Mouse (Mus musculus) mesoderm, embryonic 11.5 days (tissue): ENCODE results near the gene Cort.

Source experiments
- DNase-seq: peaks from one replicate; pipeline ENCODE4 v3.0.0-alpha.2; 2012; ENCODE audit warnings: low read depth, low spot score

Cort gene

DNA sequence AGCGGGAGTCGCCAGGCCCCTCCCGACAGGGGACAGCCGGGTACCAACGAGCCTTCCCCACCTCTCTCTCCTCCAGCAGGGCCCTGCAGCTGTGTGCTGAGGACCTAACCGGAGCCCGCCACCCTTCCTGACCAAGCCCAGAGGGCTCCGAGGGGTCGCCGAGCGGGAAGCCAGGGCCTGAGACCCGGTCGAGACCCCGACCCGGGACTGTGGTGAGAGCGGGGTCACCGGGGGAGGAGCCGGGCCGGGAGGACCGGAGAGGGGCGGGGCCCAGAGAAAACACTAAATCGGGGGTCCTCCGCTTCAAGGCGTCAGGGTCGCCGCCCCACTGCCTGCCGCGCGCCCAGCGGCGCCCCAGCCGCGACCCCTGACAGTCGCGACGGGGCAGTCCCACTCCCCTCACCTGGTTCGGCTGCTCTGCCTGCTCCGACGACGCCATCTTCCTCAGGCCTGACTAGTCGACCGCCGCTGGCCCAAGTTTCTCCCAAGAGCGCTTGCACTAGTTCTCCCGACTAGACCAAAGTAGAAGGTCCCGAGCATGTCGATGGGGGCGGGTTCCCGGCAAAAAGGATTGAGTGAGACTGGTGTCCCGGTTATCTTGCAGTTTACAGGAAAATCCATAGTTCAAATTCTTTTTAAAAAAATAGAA, 27.1 kb downstream of the Cort start, which contains the start of gene Pex14:
Pex14 (minus strand) TSS at position 508 of the 649 bp plus-strand sequence.
- peak; percentile 87 for DNase-seq

GRCm38 (mm10) chr4:149098571-149098970, 28.0 kb downstream of the Cort start:
- no peak for DNase-seq

- no peak for DNase-seq
Measured at GRCm38 (mm10) chr4:149097956-149098355, 28.6 kb downstream of the Cort start.

DNA sequence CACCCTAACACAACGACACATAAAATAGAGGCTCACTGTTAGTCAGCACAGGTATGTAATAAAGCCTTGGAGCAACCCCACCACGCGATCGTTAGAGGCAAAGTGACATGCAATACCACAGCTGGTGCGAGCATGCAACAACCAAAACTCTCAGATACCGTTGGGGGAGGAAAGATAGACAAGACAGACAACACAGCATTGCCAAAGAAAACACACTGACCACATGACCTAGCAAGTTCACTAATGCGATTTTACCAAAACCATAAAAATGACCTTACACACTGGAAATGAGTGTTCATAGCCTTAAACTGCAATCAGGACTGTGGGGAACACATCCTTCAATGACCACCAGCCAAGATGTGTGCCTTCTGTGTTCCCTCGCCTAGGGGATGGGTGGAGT, 35.2 kb downstream of the Cort start:
- no peak for DNase-seq

DNA sequence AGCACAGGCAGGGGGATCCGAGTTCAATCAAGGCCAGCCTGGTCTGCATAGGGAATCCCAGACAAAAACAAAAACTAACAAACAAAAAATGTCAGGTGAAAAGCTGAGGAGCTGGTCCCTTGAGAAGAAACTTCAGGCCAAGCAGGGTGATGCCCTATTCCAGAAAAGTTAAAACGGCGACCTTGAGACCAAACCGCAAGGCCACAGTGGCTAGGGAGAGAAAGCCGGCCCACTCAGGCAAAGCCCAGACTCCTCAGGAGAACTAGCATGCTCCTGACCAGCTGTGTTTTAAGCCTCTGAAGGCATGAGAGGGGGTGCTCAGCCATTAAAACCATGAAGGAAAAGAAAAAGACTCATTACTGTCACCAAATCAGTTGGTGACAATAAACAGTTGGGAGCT, 41.2 kb downstream of the Cort start:
- no peak for DNase-seq

GRCm38 (mm10) chr4:149081528-149081927, 45.0 kb downstream of the Cort start:
- no peak for DNase-seq

DNA sequence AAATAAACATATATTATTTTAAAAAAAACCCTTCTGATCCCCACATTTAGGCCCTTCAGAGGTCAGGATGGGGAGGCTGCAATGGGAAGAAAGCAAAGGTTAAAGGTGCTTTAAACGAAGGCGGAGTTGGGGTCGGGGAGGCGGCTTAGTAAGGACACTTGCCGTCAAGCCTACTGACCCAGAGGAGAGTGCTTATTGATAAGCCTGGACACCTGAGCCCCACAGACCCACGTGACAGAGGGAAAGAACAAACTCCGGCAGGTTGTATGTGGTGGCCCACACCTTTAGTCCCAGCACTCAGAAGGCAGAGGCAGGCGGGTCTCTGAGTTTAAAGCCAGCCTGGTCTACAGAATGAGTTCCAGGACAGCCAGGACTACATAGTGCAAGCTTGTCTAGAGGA, 46.5 kb downstream of the Cort start:
- DNase-seq: no peak

GRCm38 (mm10) chr4:149079629-149080028, 46.9 kb downstream of the Cort start:
- DNase-seq: no peak

- no peak for DNase-seq
Measured at GRCm38 (mm10) chr4:149078261-149078660, 48.3 kb downstream of the Cort start.

DNA sequence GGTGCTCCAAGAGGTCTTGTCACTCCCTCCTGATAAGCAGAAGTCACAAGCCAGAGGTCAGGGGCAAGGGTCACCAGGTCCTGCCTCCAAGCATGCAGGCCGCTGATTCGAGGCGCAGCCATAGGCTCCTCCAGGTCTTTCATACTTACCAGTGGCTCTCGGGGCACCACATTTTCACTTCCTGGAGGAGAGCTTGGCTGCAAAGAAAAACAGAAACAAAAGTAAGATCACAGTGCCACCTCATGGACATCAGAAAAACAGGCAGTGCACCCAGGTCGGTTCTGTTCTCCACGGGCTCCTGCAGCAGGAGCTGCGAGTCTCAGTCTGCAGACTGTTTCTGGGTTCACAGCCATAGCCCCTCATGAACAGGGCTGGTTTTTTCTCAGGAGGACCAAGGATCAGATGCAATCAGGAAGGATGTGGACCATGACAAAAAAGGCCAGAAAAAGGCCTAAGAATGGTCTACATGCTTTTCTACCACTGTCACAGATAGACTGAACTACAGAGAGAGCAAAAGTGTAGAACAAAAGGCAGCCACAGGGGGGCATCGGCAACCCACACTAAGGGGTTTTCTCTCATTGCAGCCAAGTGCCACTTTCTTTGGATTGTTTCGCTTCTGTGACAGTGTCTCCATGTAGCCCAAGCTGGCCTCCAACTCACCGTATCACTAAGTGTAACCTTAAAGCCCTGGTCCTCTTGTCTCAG, 50.5 kb downstream of the Cort start:
- peak; percentile 77 for DNase-seq

DNA sequence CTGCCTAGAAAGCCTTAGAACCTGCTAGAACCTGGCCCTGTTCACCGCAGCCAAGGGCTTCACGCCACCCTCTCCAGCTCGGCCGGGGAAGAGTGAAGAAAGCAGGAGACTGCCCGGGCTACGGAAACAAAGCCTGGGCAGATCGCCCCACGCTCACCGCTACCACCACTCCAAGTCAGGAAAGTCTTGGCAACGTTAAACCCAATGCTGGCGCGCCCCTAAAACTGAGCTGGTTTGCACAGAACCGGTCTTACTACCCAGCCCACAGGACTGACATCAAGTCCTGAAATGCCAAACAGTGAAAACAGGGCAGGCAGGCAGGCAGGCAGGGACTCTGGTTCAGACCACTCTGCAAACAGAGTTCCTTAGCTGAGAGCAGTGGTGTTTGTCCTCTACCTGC, 51.5 kb downstream of the Cort start:
- no peak for DNase-seq
